13 mouse cellular contexts compared by ENCODE assay signal in the genomic region with DNA sequence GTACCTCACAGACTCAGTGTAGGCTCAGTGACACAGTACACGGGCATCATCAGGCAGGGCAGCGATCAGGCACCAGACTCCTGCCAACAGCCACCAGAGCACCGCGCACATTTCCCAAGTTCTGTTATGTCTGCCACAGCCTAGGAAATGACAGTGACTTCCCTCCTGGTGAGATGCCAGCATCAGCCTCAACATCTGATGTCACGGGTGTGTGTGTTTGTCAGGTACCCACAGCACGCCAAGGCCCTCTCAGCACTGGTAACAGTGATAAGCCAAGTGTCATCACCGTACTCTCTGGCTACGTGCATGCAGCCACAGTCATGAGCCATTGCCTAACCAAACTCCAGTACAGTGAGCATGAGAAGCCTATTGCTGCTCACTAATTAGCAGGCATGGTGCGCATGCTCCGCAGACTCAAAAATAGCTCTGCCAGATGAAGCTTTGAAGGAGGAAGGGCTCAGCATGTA. TPM values are rescaled to one million over a fixed set of nuclear protein-coding genes. Genes with fewer than 3 reads are reported as not detected.
DNase-seq lines count a peak whose midpoint lies in the region; ATAC-seq lines count a peak whose summit lies in the region.
"Had no signal": no experiment of that assay in that cellular context is flagged by ENCODE, and none has a peak within 500 bp of the region (broad histone marks: within the 10 kb centered on the region; RNA-seq: fewer than 3 reads in every experiment).

No protein-coding gene starts in this region.

- peaks cover 38% of the 10 kb centered on the region for H3K4me1 ChIP-seq in heart, embryonic 10.5 days
- H3K4me1 ChIP-seq: neural tube, embryonic 12.5 days had no signal

- peak; percentile 22 to 49; a peak in 2 of 4 replicates for ATAC-seq in hematopoietic stem cell, adult 5-6 weeks (replicated peaks in 1 of 2; ENCODE audit: insufficient read depth in 1 of 2, low FRiP score in 2 of 2, low TSS enrichment in 1 of 2, low read depth in 1 of 2, poor library complexity in 2 of 2, severe bottlenecking in 2 of 2)

- no peak overlapping the region for H3K4me3 ChIP-seq in heart, embryonic 10.5 days
- no peak overlapping the region for H3K4me3 ChIP-seq in macrophage (ENCODE audit: inconsistent target)
- H3K4me3 ChIP-seq: neural tube, embryonic 12.5 days had no signal

- WGBS in heart, embryonic 10.5 days = 74% methylated on average over 10 of the region's 10 CpGs
- 38% methylated on average over 10 of the region's 10 CpGs for WGBS in macrophage (ENCODE audit: missing documents)

- H3K9me3 ChIP-seq in heart, embryonic 10.5 days = no peaks in the 10 kb centered on the region
- H3K9me3 ChIP-seq: neural tube, embryonic 12.5 days had no signal

- no peaks in the 10 kb centered on the region for H3K79me2 ChIP-seq in macrophage (ENCODE audit: inconsistent target)

- H3K27me3 ChIP-seq in heart, embryonic 10.5 days (ENCODE audit: insufficient read depth, poor library complexity, severe bottlenecking) = no peaks in the 10 kb centered on the region
- H3K27me3 ChIP-seq: neural tube, embryonic 12.5 days had no signal

- no peak for DNase-seq in heart, embryonic 10.5 days (ENCODE audit: low spot score)
- DNase-seq in heart, adult 8-10 months (ENCODE audit: low spot score) = no peak
- peak; percentile 17 for DNase-seq in Muller cell, postnatal 12 days (ENCODE audit: inconsistent ontology term)
- no peak for DNase-seq in cerebellum, adult 9-11 months
- DNase-seq in cerebellum, adult 11 months = no peak
- DNase-seq in urinary bladder, postnatal 14 days (ENCODE audit: low spot score) = no peak
- DNase-seq: embryo, embryonic 11 days had no signal

- no peaks in the 10 kb centered on the region for H3K36me3 ChIP-seq in heart, embryonic 10.5 days
- no peaks in the 10 kb centered on the region for H3K36me3 ChIP-seq in macrophage (ENCODE audit: inconsistent target)
- H3K36me3 ChIP-seq: neural tube, embryonic 12.5 days had no signal

- peak overlapping the region; percentile 78 for H3K27ac ChIP-seq in heart, embryonic 10.5 days
- H3K27ac ChIP-seq in macrophage = peak overlapping the region; percentile 54
- H3K27ac ChIP-seq: neural tube, embryonic 12.5 days had no signal

RNA-seq across cellular contexts. Expression of a gene that starts 0.7 kb away (rescaled TPM):
- polyA plus RNA-seq in heart, embryonic 10.5 days (2016; fragmentation: Nextera tagmentation; extraction: Ambion mirVana) = 3.4 and 12.1 TPM in 2 replicates
- total RNA-seq in heart, adult 8-10 months (2022) = 1 to 10 TPM in 1 of 4 experiments, under 1 TPM in 3; 0.35 to 5.7 (median 0.47) TPM
- 1.1 and 5.2 TPM in 2 replicates for total RNA-seq in hematopoietic stem cell, adult 5-6 weeks (2017)
- total RNA-seq in macrophage (2018; cell fraction: chromatin; rRNA removed) = 10 to 100 TPM in 9 of 26 experiments, 1 to 10 TPM in 17; 1.2 to 40.0 (median 6.1) TPM
- total RNA-seq in macrophage (2018; cell fraction: cytosol; rRNA removed) = 10 to 100 TPM in 15 of 26 experiments, 1 to 10 TPM in 11; 2.3 to 26.0 (median 12.7) TPM
- 10 to 100 TPM in 19 of 26 experiments, 1 to 10 TPM in 6, under 1 TPM in 1; 0.74 to 67.2 (median 21.5) TPM for total RNA-seq in macrophage (2018; cell fraction: nucleus; rRNA removed)
- 1.3 to 4.8 TPM (median 3.4 TPM) in 3 replicates for polyA plus RNA-seq in macrophage (2018)

RNA-seq across cellular contexts. Expression of a gene that starts 10.5 kb away (rescaled TPM):
- 0.07 and 1.0 TPM in 2 replicates for polyA plus RNA-seq in heart, embryonic 10.5 days (2016; fragmentation: Nextera tagmentation; extraction: Ambion mirVana)
- total RNA-seq in heart, adult 8-10 months (2022) = 1 to 10 TPM in 1 of 4 experiments, under 1 TPM in 2, not detected in 1; 0.22 to 2.2 (median 0.31) TPM
- 0.31 and 0.79 TPM in 2 replicates for total RNA-seq in hematopoietic stem cell, adult 5-6 weeks (2017)
- 10 to 100 TPM in 1 of 26 experiments, 1 to 10 TPM in 25; 4.2 to 11.8 (median 7.6) TPM for total RNA-seq in macrophage (2018; cell fraction: chromatin; rRNA removed)
- 1 to 10 TPM; 1.1 to 6.2 (median 2.9) TPM for total RNA-seq in macrophage (2018; cell fraction: cytosol; rRNA removed)
- 10 to 100 TPM in 12 of 26 experiments, 1 to 10 TPM in 14; 5.2 to 20.3 (median 8.6) TPM for total RNA-seq in macrophage (2018; cell fraction: nucleus; rRNA removed)
- polyA plus RNA-seq in macrophage (2018) = 1.3 to 5.2 TPM (median 2.3 TPM) in 3 replicates
- polyA plus RNA-seq: limb, embryonic 11.5 days; stomach, embryonic 14.5 days had no signal

RNA-seq across cellular contexts. Expression of a gene that starts 24.3 kb away (rescaled TPM):
- 0.38 and 1.9 TPM in 2 replicates for polyA plus RNA-seq in heart, embryonic 10.5 days (2016; fragmentation: Nextera tagmentation; extraction: Ambion mirVana)
- not detected for total RNA-seq in heart, adult 8-10 months (2022)
- total RNA-seq in hematopoietic stem cell, adult 5-6 weeks (2017) = not detected in 2 replicates
- total RNA-seq in macrophage (2018; cell fraction: chromatin; rRNA removed) = 1 to 10 TPM in 1 of 26 experiments, under 1 TPM in 9, not detected in 16; 0.23 to 1.1 (median 0.31) TPM
- total RNA-seq in macrophage (2018; cell fraction: cytosol; rRNA removed) = under 1 TPM in 1 of 26 experiments, not detected in 25; 0.06 TPM
- 1 to 10 TPM in 2 of 26 experiments, under 1 TPM in 14, not detected in 10; 0.17 to 1.1 (median 0.59) TPM for total RNA-seq in macrophage (2018; cell fraction: nucleus; rRNA removed)
- polyA plus RNA-seq in macrophage (2018) = not detected in 3 replicates
- total RNA-seq: heart, adult 18-20 months had no signal
